Mouse (Mus musculus) testis, adult 2 months (tissue): ENCODE data around the gene Hs3st3a1.

Source experiments
- CTCF ChIP-seq: fragments of 200-500 bp; IDR thresholded peaks from 2 replicates; pipeline ENCODE4 v1.5.1; 2012; ENCODE audit warnings: low read depth, mild to moderate bottlenecking, inconsistent platforms, low read length, moderate library complexity; ENCODE audit not compliant: control insufficient read depth, insufficient read depth, insufficient replicate concordance
- POLR2A ChIP-seq: fragments of 200-500 bp; IDR thresholded peaks from 2 replicates; pipeline ENCODE4 v1.6.1; 2012; ENCODE audit warnings: low read depth, mild to moderate bottlenecking, inconsistent platforms, low read length, moderate library complexity; ENCODE audit not compliant: control insufficient read depth

DNA sequence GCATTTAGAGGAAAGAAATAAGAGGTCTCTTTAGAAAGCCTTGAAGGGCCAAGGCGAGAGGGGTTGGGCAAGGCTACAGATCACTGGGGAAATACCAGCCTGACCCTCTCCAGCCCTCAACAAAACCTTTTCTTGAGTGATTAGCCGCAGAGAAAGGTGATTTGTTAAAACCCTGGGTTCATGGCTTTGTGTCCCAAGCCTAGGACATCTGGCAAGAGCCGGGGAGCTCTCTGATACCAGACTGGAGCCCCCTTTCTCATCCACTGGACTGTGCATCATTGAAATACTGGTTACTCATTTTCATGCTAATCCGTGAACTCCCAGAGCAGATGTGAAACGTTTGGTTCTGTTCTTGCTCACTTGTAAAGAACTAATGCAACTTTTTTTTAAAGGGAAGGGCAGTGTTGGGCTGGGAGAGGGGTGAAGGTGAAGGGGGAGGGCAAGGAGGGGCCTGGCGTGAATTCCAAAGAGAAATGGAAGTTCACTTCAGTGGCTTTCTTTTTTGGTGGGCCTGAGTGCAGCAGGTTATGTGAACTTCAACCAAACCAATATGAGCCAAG is 34.5 kb upstream of the Hs3st3a1 start:
- TF ChIP-seq POLR2A (no peak), CTCF (no peak)
